Mouse (Mus musculus) mesoderm, embryonic 11.5 days (tissue): ENCODE results near the gene Kif17.

Experiments
- DNase-seq: peaks from one replicate; pipeline ENCODE4 v3.0.0-alpha.2; 2012; ENCODE audit warnings: low read depth, low spot score

The Kif17 gene

GRCm38 (mm10) chr4:138259482-138259881 is 9.2 kb downstream of the Kif17 start:
- DNase-seq, result no peak

GRCm38 (mm10) chr4:138261843-138262681 is 11.8 kb downstream of the Kif17 start:
- peak; percentile 93 for DNase-seq

- no peak for DNase-seq
These were observed 17.6 kb downstream of the Kif17 start for GRCm38 (mm10) chr4:138267869-138268268.

- DNase-seq, result no peak
These were observed 22.1 kb downstream of the Kif17 start for GRCm38 (mm10) chr4:138272011-138272997.

- DNase-seq, result no peak
These were observed 28.1 kb downstream of the Kif17 start for GRCm38 (mm10) chr4:138278346-138278745.

- peak; percentile 90 for DNase-seq
These were observed 32.6 kb downstream of the Kif17 start for GRCm38 (mm10) chr4:138282834-138283233.

GRCm38 (mm10) chr4:138286411-138286810 is 36.2 kb downstream of the Kif17 start:
- DNase-seq, result no peak

GRCm38 (mm10) chr4:138288691-138289090 is 38.5 kb downstream of the Kif17 start:
- DNase-seq, result no peak

GRCm38 (mm10) chr4:138292028-138292427 is 41.8 kb downstream of the Kif17 start:
- DNase-seq, result no peak

- DNase-seq, result no peak
These were observed 43.2 kb downstream of the Kif17 start for GRCm38 (mm10) chr4:138293261-138293948.

- no peak for DNase-seq
These were observed 43.8 kb downstream of the Kif17 start for GRCm38 (mm10) chr4:138293949-138294550.

- no peak for DNase-seq
These were observed 51.1 kb downstream of the Kif17 start for GRCm38 (mm10) chr4:138301271-138301780.

GRCm38 (mm10) chr4:138303011-138303410 is 52.8 kb downstream of the Kif17 start:
- DNase-seq, result no peak

- DNase-seq, result no peak
These were observed 53.5 kb downstream of the Kif17 start for GRCm38 (mm10) chr4:138303742-138304141.

- DNase-seq, result peak; percentile 100
These were observed 54.3 kb downstream of the Kif17 start, which contains the start of gene Ddost for GRCm38 (mm10) chr4:138304340-138305104. Ddost (plus strand) TSS chr4:138304730.

GRCm38 (mm10) chr4:138307025-138307424 is 56.8 kb downstream of the Kif17 start:
- no peak for DNase-seq

- DNase-seq, result no peak
These were observed 57.5 kb downstream of the Kif17 start for GRCm38 (mm10) chr4:138307739-138308138.

GRCm38 (mm10) chr4:138310311-138310910 is 60.2 kb downstream of the Kif17 start:
- DNase-seq, result no peak

GRCm38 (mm10) chr4:138311595-138311994 is 61.4 kb downstream of the Kif17 start:
- no peak for DNase-seq

- no peak for DNase-seq
These were observed 61.9 kb downstream of the Kif17 start for GRCm38 (mm10) chr4:138312105-138312504.
